Mouse (Mus musculus): ENCODE results near the gene Akap11. TPM values are rescaled to one million over a fixed set of nuclear protein-coding genes. Genes with fewer than 3 reads are reported as not detected.

The Akap11 gene
- polyA plus RNA-seq, 1 experiment from 2014 or later = 18.3 TPM

GRCm38 (mm10) chr14:78534651-78535050, 2.0 kb downstream of the Akap11 start:
- peaks cover 3% of the 10 kb centered on the region for H3K4me1 ChIP-seq (replicated peaks; ENCODE audit: control insufficient read depth, insufficient read depth, low read length)
- H3K9me3 ChIP-seq (ENCODE audit: control insufficient read depth, low read length) = no peaks in the 10 kb centered on the region
- H3K36me3 ChIP-seq (ENCODE audit: control insufficient read depth, insufficient read depth, low read length) = no peaks in the 10 kb centered on the region
- no peak overlapping the region for H3K9ac ChIP-seq (ENCODE audit: low read length)
- no peak overlapping the region for H3K27ac ChIP-seq (ENCODE audit: low read depth, low read length)
- no peaks in the 10 kb centered on the region for H3K27me3 ChIP-seq (ENCODE audit: control insufficient read depth, insufficient read depth, low read length)
- ATAC-seq (replicated peaks; ENCODE audit: low FRiP score) (no peak), DNase-seq (ENCODE audit: low spot score) (no peak)
- H3K4me2 ChIP-seq (ENCODE audit: low read depth, low read length, severe bottlenecking) = no peak overlapping the region
- WGBS = 77% methylated on average over 5 of the region's 5 CpGs
- H3K4me3 ChIP-seq (ENCODE audit: low read depth, low read length) = no peak overlapping the region

DNA sequence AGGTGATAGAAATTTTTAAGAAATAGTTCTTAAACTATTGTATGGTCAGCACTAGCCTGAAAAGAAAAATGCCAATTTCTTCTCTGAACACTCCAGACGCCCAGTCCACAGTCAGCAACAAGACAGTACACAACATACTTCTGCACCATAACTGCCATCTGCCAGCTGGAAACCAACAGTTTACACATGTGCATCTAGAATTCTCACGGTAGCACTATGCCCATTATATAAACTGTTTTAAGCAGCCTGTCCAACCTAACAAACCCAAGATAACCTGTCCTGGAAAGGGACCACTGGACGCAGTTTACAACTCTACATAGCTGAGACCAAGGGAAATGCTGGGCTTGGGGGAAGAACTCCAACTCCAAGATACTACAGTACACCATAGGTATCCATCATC, 2.9 kb downstream of the Akap11 start:
- 90% methylated on average over 3 of the region's 3 CpGs for WGBS

DNA sequence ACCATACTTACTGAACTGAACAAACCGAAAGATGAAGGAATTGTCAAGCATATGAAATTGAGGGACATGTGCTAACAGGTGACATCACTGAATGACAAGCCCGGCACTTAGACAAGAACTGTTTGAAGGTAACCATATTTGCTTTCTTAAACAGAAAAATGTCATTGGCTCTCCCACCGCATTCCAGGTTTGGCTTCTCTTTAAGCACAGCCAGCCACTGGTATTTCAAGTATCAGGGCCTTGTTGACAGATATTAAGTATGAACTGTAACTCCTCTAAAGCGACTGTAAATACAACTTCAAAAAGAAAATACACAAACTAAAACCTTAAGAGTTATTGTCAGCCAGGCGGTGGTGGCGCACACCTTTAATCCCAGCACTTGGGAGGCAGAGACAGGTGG, 4.3 kb downstream of the Akap11 start:
- Histone ChIP-seq H3K9ac (ENCODE audit: low read length) (no peak overlapping the region), H3K4me1 (replicated peaks; ENCODE audit: control insufficient read depth, insufficient read depth, low read length) (no peaks in the 10 kb centered on the region; the same call in 1 of the 2 replicates), H3K27me3 (ENCODE audit: control insufficient read depth, insufficient read depth, low read length) (no peaks in the 10 kb centered on the region), H3K4me3 (ENCODE audit: low read depth, low read length) (no peak overlapping the region), H3K9me3 (ENCODE audit: control insufficient read depth, low read length) (no peaks in the 10 kb centered on the region), H3K27ac (ENCODE audit: low read depth, low read length) (no peak overlapping the region), H3K36me3 (ENCODE audit: control insufficient read depth, insufficient read depth, low read length) (no peaks in the 10 kb centered on the region), H3K4me2 (ENCODE audit: low read depth, low read length, severe bottlenecking) (no peak overlapping the region)
- DNase-seq (ENCODE audit: low spot score) (no peak), ATAC-seq (replicated peaks; ENCODE audit: low FRiP score) (no peak)
- WGBS = 92% methylated on average over 6 of the region's 6 CpGs

More for the DNA sequence above, 2.9 kb downstream of the Akap11 start:
- Histone ChIP-seq H3K27me3 (ENCODE audit: control insufficient read depth, insufficient read depth, low read length) (no peaks in the 10 kb centered on the region), H3K27ac (ENCODE audit: low read depth, low read length) (no peak overlapping the region), H3K4me3 (ENCODE audit: low read depth, low read length) (no peak overlapping the region), H3K9me3 (ENCODE audit: control insufficient read depth, low read length) (no peaks in the 10 kb centered on the region), H3K4me1 (replicated peaks; ENCODE audit: control insufficient read depth, insufficient read depth, low read length) (peaks cover 3% of the 10 kb centered on the region), H3K36me3 (ENCODE audit: control insufficient read depth, insufficient read depth, low read length) (no peaks in the 10 kb centered on the region), H3K4me2 (ENCODE audit: low read depth, low read length, severe bottlenecking) (no peak overlapping the region), H3K9ac (ENCODE audit: low read length) (no peak overlapping the region)
- no peak for ATAC-seq (replicated peaks; ENCODE audit: low FRiP score)
- DNase-seq (ENCODE audit: low spot score) = no peak

DNA sequence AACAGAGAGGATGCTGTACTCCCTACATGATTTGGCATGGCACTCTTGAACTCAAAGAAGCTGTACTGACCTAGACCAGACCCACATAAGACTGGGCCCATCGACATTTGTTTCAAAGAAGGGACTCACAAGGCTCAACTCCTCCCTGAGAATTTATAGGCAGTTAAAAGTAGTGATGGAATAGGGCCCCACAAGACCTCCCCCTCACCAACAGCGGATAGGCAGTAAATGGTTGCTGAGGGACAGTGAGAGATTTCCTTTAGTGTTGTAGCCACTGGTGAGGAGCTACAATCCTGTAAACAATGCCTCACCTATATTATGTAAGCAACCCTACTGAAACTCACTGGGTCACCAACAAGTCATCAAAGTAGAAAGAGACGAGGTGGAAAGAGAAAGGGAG, 6.4 kb downstream of the Akap11 start:
- no peak overlapping the region for H3K27ac ChIP-seq (ENCODE audit: low read depth, low read length)
- H3K4me3 ChIP-seq (ENCODE audit: low read depth, low read length) = no peak overlapping the region
- no peak overlapping the region for H3K9ac ChIP-seq (ENCODE audit: low read length)
- H3K27me3 ChIP-seq (ENCODE audit: control insufficient read depth, insufficient read depth, low read length) = no peaks in the 10 kb centered on the region
- 89% methylated on average over 3 of the region's 3 CpGs for WGBS
- H3K9me3 ChIP-seq (ENCODE audit: control insufficient read depth, low read length) = no peaks in the 10 kb centered on the region
- no peaks in the 10 kb centered on the region for H3K36me3 ChIP-seq (ENCODE audit: control insufficient read depth, insufficient read depth, low read length)
- H3K4me2 ChIP-seq (ENCODE audit: low read depth, low read length, severe bottlenecking) = no peak overlapping the region
- ATAC-seq (replicated peaks; ENCODE audit: low FRiP score) (no peak), DNase-seq (ENCODE audit: low spot score) (no peak)
- no peaks in the 10 kb centered on the region for H3K4me1 ChIP-seq (replicated peaks; ENCODE audit: control insufficient read depth, insufficient read depth, low read length)

GRCm38 (mm10) chr14:78528461-78529425, 7.9 kb downstream of the Akap11 start:
- 92% methylated on average over 8 of the region's 8 CpGs for WGBS
- Histone ChIP-seq H3K4me2 (ENCODE audit: low read depth, low read length, severe bottlenecking) (no peak overlapping the region), H3K4me1 (replicated peaks; ENCODE audit: control insufficient read depth, insufficient read depth, low read length) (no peaks in the 10 kb centered on the region), H3K4me3 (ENCODE audit: low read depth, low read length) (no peak overlapping the region), H3K36me3 (ENCODE audit: control insufficient read depth, insufficient read depth, low read length) (no peaks in the 10 kb centered on the region), H3K9me3 (ENCODE audit: control insufficient read depth, low read length) (no peaks in the 10 kb centered on the region), H3K27ac (ENCODE audit: low read depth, low read length) (no peak overlapping the region), H3K9ac (ENCODE audit: low read length) (no peak overlapping the region), H3K27me3 (ENCODE audit: control insufficient read depth, insufficient read depth, low read length) (no peaks in the 10 kb centered on the region)
- DNase-seq (ENCODE audit: low spot score) (no peak), ATAC-seq (replicated peaks; ENCODE audit: low FRiP score) (no peak)

DNA sequence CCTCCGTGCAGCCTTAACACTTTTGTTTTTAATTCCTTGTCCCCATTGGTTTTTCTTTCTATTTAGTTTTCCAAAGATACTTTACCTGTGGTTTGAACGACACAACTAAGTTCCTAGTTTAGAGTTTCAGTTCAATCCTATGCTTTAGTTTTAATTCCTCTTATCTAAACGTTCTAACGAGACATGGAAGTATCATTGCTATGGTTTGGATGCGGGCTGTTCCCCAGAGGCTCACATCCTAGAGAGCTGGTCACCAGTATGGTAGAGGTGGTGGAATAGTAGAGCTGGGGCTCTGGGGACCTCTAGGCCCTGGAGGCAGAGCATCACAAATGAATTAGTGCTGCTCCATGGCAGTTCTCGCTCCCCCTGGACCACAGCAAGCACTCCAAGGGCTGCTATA, 9.7 kb downstream of the Akap11 start:
- no peaks in the 10 kb centered on the region for H3K36me3 ChIP-seq (ENCODE audit: control insufficient read depth, insufficient read depth, low read length)
- H3K27me3 ChIP-seq (ENCODE audit: control insufficient read depth, insufficient read depth, low read length) = no peaks in the 10 kb centered on the region
- H3K4me3 ChIP-seq (ENCODE audit: low read depth, low read length) = no peak overlapping the region
- no peak overlapping the region for H3K9ac ChIP-seq (ENCODE audit: low read length)
- WGBS = 80% methylated on average over 6 of the region's 6 CpGs
- H3K27ac ChIP-seq (ENCODE audit: low read depth, low read length) = no peak overlapping the region
- no peak for DNase-seq (ENCODE audit: low spot score)
- no peaks in the 10 kb centered on the region for H3K4me1 ChIP-seq (replicated peaks; ENCODE audit: control insufficient read depth, insufficient read depth, low read length)
- no peaks in the 10 kb centered on the region for H3K9me3 ChIP-seq (ENCODE audit: control insufficient read depth, low read length)
- H3K4me2 ChIP-seq (ENCODE audit: low read depth, low read length, severe bottlenecking) = no peak overlapping the region
- ATAC-seq (replicated peaks; ENCODE audit: low FRiP score) = no peak

GRCm38 (mm10) chr14:78526475-78526874, 10.1 kb downstream of the Akap11 start:
- Histone ChIP-seq H3K9me3 (ENCODE audit: control insufficient read depth, low read length) (no peaks in the 10 kb centered on the region), H3K4me1 (replicated peaks; ENCODE audit: control insufficient read depth, insufficient read depth, low read length) (no peaks in the 10 kb centered on the region), H3K4me3 (ENCODE audit: low read depth, low read length) (no peak overlapping the region), H3K9ac (ENCODE audit: low read length) (no peak overlapping the region), H3K27me3 (ENCODE audit: control insufficient read depth, insufficient read depth, low read length) (no peaks in the 10 kb centered on the region), H3K27ac (ENCODE audit: low read depth, low read length) (no peak overlapping the region), H3K36me3 (ENCODE audit: control insufficient read depth, insufficient read depth, low read length) (no peaks in the 10 kb centered on the region), H3K4me2 (ENCODE audit: low read depth, low read length, severe bottlenecking) (no peak overlapping the region)
- WGBS = 74% methylated on average over 3 of the region's 3 CpGs
- DNase-seq (ENCODE audit: low spot score) (no peak), ATAC-seq (replicated peaks; ENCODE audit: low FRiP score) (no peak)

DNA sequence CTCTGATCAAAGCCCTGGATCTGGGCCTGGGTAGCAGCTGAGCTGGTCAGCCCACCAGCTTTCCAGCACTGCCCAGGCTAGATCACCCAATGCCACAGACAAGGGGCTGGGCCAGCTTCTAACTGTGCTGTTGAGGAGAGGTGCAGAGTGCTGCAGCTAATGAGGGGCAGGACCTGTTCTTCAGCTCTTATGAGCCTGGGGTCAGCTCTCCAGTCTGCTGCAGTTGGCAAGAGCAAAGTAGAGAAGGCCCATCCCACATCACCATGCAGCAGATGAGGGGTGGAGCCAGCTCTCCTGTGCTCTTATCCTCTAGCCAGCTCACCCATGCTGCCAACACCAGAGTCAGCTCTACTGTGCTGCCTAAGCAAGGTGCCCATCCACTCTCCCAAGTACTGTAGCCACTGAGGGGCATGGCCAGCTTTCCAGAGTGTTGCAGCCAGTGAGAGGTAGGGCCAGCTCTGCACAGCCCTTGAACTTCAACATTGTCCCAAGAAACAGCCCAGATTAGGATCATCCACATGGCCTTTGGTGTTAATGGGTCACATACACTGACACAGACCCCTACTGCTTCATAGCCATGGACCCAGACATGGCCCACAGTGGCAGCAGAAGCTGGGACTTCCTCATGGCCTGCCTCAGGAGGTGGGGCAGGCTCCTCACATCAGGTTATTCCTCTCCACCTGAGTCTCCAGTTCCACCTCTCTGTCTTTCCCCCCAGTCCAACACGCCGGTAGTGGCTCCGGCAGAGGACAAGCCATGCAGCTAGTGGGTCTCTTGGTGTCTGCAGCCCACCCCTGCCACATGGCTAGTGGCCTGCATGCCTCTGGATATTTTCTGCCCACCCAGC, 10.8 kb downstream of the Akap11 start:
- Histone ChIP-seq H3K27ac (ENCODE audit: low read depth, low read length) (no peak overlapping the region), H3K4me3 (ENCODE audit: low read depth, low read length) (no peak overlapping the region), H3K27me3 (ENCODE audit: control insufficient read depth, insufficient read depth, low read length) (no peaks in the 10 kb centered on the region), H3K36me3 (ENCODE audit: control insufficient read depth, insufficient read depth, low read length) (no peaks in the 10 kb centered on the region), H3K9me3 (ENCODE audit: control insufficient read depth, low read length) (no peaks in the 10 kb centered on the region), H3K9ac (ENCODE audit: low read length) (no peak overlapping the region), H3K4me1 (replicated peaks; ENCODE audit: control insufficient read depth, insufficient read depth, low read length) (no peaks in the 10 kb centered on the region), H3K4me2 (ENCODE audit: low read depth, low read length, severe bottlenecking) (no peak overlapping the region)
- 89% methylated on average over 3 of the region's 3 CpGs for WGBS
- DNase-seq (ENCODE audit: low spot score) (no peak), ATAC-seq (replicated peaks; ENCODE audit: low FRiP score) (no peak)

All from forebrain, embryonic 11.5 days (tissue).